Mouse (Mus musculus): ENCODE measurements around the gene Pacsin2. TPM values are rescaled to one million over a fixed set of nuclear protein-coding genes. Genes with fewer than 3 reads are reported as not detected.
A peak's percentile ranks its signal among the peaks of the same experiment; 100 is the strongest.

Gene Pacsin2
- polyA plus RNA-seq, 1 experiment from 2014 or later: 53.5 TPM

DNA sequence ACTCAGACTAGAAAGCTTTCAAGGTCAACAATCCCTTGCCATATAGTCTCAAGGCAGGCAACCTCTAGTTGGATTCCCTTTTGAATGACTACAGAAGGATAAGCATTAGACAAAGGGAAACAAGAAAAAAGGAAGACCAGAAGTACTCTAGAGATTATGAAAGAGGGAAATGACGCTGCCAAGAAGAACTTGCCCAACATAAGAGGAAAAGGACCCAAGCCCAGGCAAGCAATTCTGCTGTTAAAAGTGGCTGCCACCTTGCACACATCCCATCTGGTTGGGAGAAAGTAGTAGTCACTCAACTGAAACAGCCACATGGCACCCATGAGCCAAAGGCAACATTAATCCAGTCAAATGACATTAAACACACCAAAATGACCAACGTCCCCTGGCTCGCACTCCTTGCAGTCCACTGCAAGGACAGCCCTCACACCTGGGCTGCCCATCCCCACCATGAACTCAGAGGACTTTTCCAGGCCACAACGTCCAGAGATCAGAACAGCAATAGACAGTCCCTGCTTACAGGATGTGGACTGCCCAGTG lies 21.8 kb downstream of the Pacsin2 start:
- Histone ChIP-seq H3K4me3 (ENCODE audit: low read depth, low read length) (no peak overlapping the region), H3K36me3 (ENCODE audit: control insufficient read depth, insufficient read depth, low read length) (no peaks in the 10 kb centered on the region), H3K9ac (replicated peaks; ENCODE audit: low read depth, low read length) (no peak overlapping the region), H3K27ac (ENCODE audit: low read length) (no peak overlapping the region), H3K9me3 (ENCODE audit: control insufficient read depth, low read depth, low read length) (no peaks in the 10 kb centered on the region), H3K27me3 (ENCODE audit: control insufficient read depth, insufficient read depth, low read length) (no peaks in the 10 kb centered on the region), H3K4me2 (replicated peaks; ENCODE audit: low read depth, low read length) (no peak overlapping the region), H3K4me1 (ENCODE audit: control insufficient read depth, insufficient read depth, low read length) (peaks cover 21% of the 10 kb centered on the region)
- 90% methylated on average over 4 of the region's 4 CpGs for WGBS
- no peak for ATAC-seq (ENCODE audit: insufficient number of reproducible peaks, insufficient read depth, low FRiP score, low read depth)

DNA sequence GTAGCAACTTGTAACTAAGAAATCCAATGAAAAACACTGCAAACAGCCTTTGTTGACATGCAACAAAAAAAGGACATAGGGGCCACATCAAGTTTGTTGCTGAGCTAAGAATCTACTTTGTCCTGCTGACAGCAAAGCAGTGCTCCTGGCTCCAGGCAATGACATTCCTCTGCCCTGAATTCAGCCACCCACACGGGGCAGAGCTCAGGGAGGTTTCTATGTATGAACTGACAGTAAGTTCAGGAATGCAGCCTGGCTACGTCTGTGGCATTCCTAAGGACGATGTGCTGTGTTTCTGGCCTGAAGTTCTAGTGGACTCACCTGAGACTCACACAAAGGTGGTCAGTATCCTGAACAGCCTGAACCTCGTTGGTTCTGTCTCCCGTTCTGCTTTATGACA lies 23.7 kb downstream of the Pacsin2 start:
- H3K4me1 ChIP-seq (ENCODE audit: control insufficient read depth, insufficient read depth, low read length): peaks cover 7% of the 10 kb centered on the region
- no peak overlapping the region for H3K9ac ChIP-seq (replicated peaks; ENCODE audit: low read depth, low read length)
- H3K4me3 ChIP-seq (ENCODE audit: low read depth, low read length): no peak overlapping the region
- 51% methylated on average over 5 of the region's 5 CpGs for WGBS
- no peak overlapping the region for H3K4me2 ChIP-seq (replicated peaks; ENCODE audit: low read depth, low read length)
- no peak overlapping the region for H3K27ac ChIP-seq (ENCODE audit: low read length)
- H3K36me3 ChIP-seq (ENCODE audit: control insufficient read depth, insufficient read depth, low read length): no peaks in the 10 kb centered on the region
- no peak for ATAC-seq (ENCODE audit: insufficient number of reproducible peaks, insufficient read depth, low FRiP score, low read depth)
- H3K9me3 ChIP-seq (ENCODE audit: control insufficient read depth, low read depth, low read length): no peaks in the 10 kb centered on the region
- H3K27me3 ChIP-seq (ENCODE audit: control insufficient read depth, insufficient read depth, low read length): no peaks in the 10 kb centered on the region

DNA sequence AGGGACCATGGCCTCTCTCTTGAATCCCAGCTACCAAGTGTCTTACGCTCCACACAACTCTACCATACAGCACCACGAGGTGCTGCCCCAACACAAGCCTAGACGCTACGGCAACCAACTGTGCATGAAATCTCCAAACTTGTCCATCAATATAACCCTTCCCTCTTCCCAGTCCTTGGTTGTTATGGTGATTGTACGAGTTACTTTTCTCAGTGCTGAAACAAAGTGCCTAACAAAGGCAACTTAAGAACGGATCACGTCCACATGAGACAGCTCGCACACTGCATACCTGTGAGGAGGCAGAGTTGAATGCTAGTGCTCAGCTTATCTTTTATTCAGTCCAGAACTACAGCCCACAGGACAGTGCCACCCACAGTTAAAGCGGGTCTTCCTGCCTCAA lies 27.9 kb downstream of the Pacsin2 start:
- Histone ChIP-seq H3K4me1 (ENCODE audit: control insufficient read depth, insufficient read depth, low read length) (peaks cover 23% of the 10 kb centered on the region), H3K4me2 (replicated peaks; ENCODE audit: low read depth, low read length) (no peak overlapping the region), H3K27ac (ENCODE audit: low read length) (no peak overlapping the region), H3K36me3 (ENCODE audit: control insufficient read depth, insufficient read depth, low read length) (no peaks in the 10 kb centered on the region), H3K9ac (replicated peaks; ENCODE audit: low read depth, low read length) (no peak overlapping the region), H3K27me3 (ENCODE audit: control insufficient read depth, insufficient read depth, low read length) (no peaks in the 10 kb centered on the region), H3K9me3 (ENCODE audit: control insufficient read depth, low read depth, low read length) (no peaks in the 10 kb centered on the region), H3K4me3 (ENCODE audit: low read depth, low read length) (no peak overlapping the region)
- 86% methylated on average over 9 of the region's 9 CpGs for WGBS
- no peak for ATAC-seq (ENCODE audit: insufficient number of reproducible peaks, insufficient read depth, low FRiP score, low read depth)

DNA sequence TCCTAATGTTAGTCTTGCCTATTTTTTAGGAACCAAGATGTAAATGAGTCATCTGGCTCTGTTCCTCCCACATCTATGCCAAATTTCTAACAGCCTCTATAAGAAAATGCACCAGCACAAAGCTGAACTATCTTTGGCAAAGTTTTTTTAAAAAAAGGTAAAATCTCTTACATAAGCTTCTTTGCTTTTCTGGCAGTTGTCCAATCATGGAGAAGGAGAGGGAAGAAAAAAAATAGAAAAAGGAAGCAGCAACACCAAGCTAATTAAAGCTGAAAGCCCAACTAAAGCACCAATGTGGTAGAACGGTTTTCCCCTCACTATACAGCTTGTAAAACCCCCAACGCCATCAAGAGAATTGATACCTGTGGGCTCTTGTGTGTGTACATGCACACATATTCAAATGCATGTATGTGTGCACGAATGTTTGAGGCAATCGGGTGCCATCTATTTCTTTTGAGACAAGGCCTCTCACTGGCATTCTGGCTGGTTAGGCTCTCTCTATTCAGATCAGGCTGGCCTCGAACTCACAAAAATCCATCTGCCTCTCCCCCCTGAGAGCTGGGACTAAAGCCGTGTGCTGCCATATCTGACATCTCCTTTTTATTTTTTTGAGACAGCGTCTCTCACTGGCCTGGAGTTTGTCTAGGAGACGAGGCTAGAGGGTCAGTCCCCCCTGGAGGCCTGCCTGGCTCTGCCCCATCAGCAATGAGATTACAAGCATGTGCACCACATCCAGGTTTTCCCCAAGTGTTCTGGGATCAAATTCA lies 28.9 kb downstream of the Pacsin2 start:
- Histone ChIP-seq H3K4me2 (replicated peaks; ENCODE audit: low read depth, low read length) (no peak overlapping the region), H3K9ac (replicated peaks; ENCODE audit: low read depth, low read length) (no peak overlapping the region), H3K4me1 (ENCODE audit: control insufficient read depth, insufficient read depth, low read length) (peaks cover 23% of the 10 kb centered on the region), H3K9me3 (ENCODE audit: control insufficient read depth, low read depth, low read length) (no peaks in the 10 kb centered on the region), H3K4me3 (ENCODE audit: low read depth, low read length) (no peak overlapping the region), H3K36me3 (ENCODE audit: control insufficient read depth, insufficient read depth, low read length) (no peaks in the 10 kb centered on the region), H3K27ac (ENCODE audit: low read length) (no peak overlapping the region), H3K27me3 (ENCODE audit: control insufficient read depth, insufficient read depth, low read length) (no peaks in the 10 kb centered on the region)
- ATAC-seq (ENCODE audit: insufficient number of reproducible peaks, insufficient read depth, low FRiP score, low read depth): no peak
- WGBS: 76% methylated on average over 8 of the region's 8 CpGs

DNA sequence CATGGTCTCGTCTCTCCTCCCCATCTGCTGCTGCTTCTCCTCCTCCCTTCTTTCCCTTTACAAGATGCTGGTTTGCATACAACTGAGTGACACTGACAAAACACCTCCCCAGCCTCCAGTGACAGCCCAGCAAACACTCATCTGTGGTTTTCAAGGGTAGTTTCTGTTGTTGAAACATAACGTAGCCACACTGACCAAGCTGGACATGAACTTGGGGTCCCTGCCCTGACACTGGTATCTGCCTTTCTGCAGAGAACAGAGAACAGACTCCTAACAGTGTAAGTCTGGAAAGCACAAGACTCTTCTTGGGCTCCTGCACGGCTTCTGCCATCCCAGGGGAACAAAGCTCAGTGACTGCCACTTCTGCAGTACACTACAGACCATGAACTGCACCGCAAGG lies 29.7 kb downstream of the Pacsin2 start:
- H3K9me3 ChIP-seq (ENCODE audit: control insufficient read depth, low read depth, low read length): no peaks in the 10 kb centered on the region
- no peak overlapping the region for H3K9ac ChIP-seq (replicated peaks; ENCODE audit: low read depth, low read length)
- WGBS: 76% methylated on average over 4 of the region's 4 CpGs
- H3K4me1 ChIP-seq (ENCODE audit: control insufficient read depth, insufficient read depth, low read length): peaks cover 23% of the 10 kb centered on the region
- ATAC-seq (ENCODE audit: insufficient number of reproducible peaks, insufficient read depth, low FRiP score, low read depth): no peak
- no peak overlapping the region for H3K27ac ChIP-seq (ENCODE audit: low read length)
- no peaks in the 10 kb centered on the region for H3K27me3 ChIP-seq (ENCODE audit: control insufficient read depth, insufficient read depth, low read length)
- no peak overlapping the region for H3K4me3 ChIP-seq (ENCODE audit: low read depth, low read length)
- H3K4me2 ChIP-seq (replicated peaks; ENCODE audit: low read depth, low read length): no peak overlapping the region
- H3K36me3 ChIP-seq (ENCODE audit: control insufficient read depth, insufficient read depth, low read length): no peaks in the 10 kb centered on the region

DNA sequence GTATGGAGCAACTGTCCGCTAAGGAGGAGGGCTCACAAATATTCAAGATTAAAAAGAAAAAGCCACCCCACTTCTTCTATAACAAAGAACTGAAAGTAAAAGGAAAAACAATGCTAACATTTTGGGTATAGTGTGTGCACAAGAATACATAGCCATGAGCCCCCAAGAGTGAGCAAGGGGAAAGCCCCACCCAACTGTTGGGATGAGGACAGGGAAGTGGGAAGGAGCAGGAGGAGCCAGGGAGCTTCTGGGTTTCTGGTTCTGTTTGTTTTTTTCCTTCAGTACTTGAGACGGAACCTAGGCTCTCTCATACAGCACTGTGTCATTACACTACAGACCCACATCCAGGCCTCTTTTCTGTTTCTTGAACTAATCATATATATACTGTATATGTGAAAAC lies 31.1 kb downstream of the Pacsin2 start:
- no peak overlapping the region for H3K9ac ChIP-seq (replicated peaks; ENCODE audit: low read depth, low read length)
- H3K4me3 ChIP-seq (ENCODE audit: low read depth, low read length): no peak overlapping the region
- 67% methylated on average over 2 of the region's 2 CpGs for WGBS
- peaks cover 23% of the 10 kb centered on the region for H3K4me1 ChIP-seq (ENCODE audit: control insufficient read depth, insufficient read depth, low read length)
- no peaks in the 10 kb centered on the region for H3K9me3 ChIP-seq (ENCODE audit: control insufficient read depth, low read depth, low read length)
- ATAC-seq (ENCODE audit: insufficient number of reproducible peaks, insufficient read depth, low FRiP score, low read depth): no peak
- no peaks in the 10 kb centered on the region for H3K36me3 ChIP-seq (ENCODE audit: control insufficient read depth, insufficient read depth, low read length)
- no peaks in the 10 kb centered on the region for H3K27me3 ChIP-seq (ENCODE audit: control insufficient read depth, insufficient read depth, low read length)
- H3K27ac ChIP-seq (ENCODE audit: low read length): peak overlapping the region; percentile 62; the same call in 1 of the 2 replicates
- no peak overlapping the region for H3K4me2 ChIP-seq (replicated peaks; ENCODE audit: low read depth, low read length)

DNA sequence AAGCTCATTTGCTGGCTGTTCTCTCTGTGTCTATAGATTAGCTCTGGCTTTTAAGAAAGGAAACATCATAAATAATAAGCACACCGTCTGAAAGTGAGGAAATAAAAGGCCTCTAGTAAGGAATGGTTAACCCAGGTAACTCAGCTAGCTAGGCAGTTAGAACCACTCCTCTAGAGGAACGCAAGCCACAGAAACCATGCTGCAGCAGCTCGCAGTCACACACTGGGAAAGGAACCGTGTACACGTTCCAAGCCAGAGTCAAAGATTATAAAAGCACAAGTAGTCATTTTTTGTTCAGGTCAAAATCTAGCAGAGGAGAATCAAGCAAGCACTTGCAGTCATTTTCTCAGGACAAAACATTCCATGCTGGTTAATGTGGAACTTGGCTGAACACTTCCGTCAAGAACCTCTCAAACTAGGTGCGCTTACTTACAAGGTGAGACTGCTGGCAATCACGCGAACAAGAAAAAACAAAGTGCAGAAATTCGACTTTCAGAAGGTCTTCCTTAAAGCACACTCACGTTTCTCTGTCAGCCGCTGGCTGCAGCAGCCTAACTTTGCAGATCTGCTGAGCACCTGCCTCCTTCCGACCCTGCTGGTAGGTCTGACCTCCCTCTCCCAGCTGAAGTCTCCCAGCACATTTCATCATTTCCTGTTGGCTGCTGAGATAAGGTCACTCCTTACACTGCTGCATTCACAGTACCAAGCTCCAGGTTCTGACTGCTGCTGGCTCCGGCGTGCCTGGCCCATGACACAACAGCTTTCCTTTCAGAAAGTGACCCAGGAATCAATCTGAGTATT lies 32.0 kb downstream of the Pacsin2 start:
- peak overlapping the region; percentile 62; the same call in 1 of the 2 replicates for H3K27ac ChIP-seq (ENCODE audit: low read length)
- H3K9ac ChIP-seq (replicated peaks; ENCODE audit: low read depth, low read length): no peak overlapping the region
- H3K4me1 ChIP-seq (ENCODE audit: control insufficient read depth, insufficient read depth, low read length): peaks cover 23% of the 10 kb centered on the region
- H3K9me3 ChIP-seq (ENCODE audit: control insufficient read depth, low read depth, low read length): no peaks in the 10 kb centered on the region
- H3K4me3 ChIP-seq (ENCODE audit: low read depth, low read length): no peak overlapping the region
- H3K36me3 ChIP-seq (ENCODE audit: control insufficient read depth, insufficient read depth, low read length): no peaks in the 10 kb centered on the region
- peak overlapping the region; percentile 17; the same call in 1 of the 2 replicates for H3K4me2 ChIP-seq (replicated peaks; ENCODE audit: low read depth, low read length)
- ATAC-seq (ENCODE audit: insufficient number of reproducible peaks, insufficient read depth, low FRiP score, low read depth): peak; percentile 73; the same call in 1 of the 2 replicates
- no peaks in the 10 kb centered on the region for H3K27me3 ChIP-seq (ENCODE audit: control insufficient read depth, insufficient read depth, low read length)
- WGBS: 33% methylated on average over 15 of the region's 15 CpGs

DNA sequence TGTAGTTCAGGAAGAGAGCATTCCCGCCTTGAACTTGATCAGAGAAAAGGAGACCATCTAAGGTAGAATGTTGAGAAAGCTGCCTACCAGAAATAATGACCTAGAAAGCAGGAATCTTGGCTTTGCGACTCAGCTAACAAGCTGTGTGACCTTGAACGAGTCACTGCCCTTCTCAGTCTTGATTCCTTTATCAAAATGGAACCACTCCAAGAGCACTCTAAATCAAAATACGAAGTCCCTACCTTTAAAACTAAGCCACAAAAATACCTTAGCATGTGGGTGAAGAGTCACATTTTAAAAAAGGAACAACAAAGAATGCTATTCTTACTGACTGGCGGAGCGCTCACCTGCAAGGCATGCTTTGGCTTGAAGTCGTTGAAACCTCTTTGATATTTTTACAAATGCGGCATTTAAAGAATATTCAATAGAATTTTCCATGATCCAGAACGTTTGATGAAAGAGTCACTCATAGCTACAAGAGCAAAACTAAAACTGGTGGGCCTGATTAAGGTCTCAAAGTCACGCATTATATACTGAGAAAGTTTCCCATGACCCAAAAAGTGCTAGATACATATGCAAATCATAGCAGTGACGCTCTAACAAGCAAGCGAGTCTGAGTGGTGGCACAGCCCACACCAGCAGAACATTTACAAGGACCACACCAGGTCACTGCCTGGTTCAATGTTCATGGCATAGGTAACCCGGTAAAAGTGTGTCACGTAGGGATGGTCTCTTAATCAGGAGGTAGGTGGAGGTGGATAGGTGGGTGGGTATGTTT lies 33.2 kb downstream of the Pacsin2 start:
- WGBS: 89% methylated on average over 14 of the region's 14 CpGs
- Histone ChIP-seq H3K4me3 (ENCODE audit: low read depth, low read length) (no peak overlapping the region), H3K9ac (replicated peaks; ENCODE audit: low read depth, low read length) (no peak overlapping the region), H3K36me3 (ENCODE audit: control insufficient read depth, insufficient read depth, low read length) (no peaks in the 10 kb centered on the region), H3K4me2 (replicated peaks; ENCODE audit: low read depth, low read length) (no peak overlapping the region), H3K27ac (ENCODE audit: low read length) (no peak overlapping the region), H3K9me3 (ENCODE audit: control insufficient read depth, low read depth, low read length) (no peaks in the 10 kb centered on the region), H3K27me3 (ENCODE audit: control insufficient read depth, insufficient read depth, low read length) (no peaks in the 10 kb centered on the region), H3K4me1 (ENCODE audit: control insufficient read depth, insufficient read depth, low read length) (peaks cover 23% of the 10 kb centered on the region)
- ATAC-seq (ENCODE audit: insufficient number of reproducible peaks, insufficient read depth, low FRiP score, low read depth): no peak
